Mouse (Mus musculus): ENCODE measurements around the gene Utp15. TPM values are rescaled to one million over a fixed set of nuclear protein-coding genes. Genes with fewer than 3 reads are reported as not detected.

Gene Utp15
- polyA plus RNA-seq, 1 experiment from 2014 or later = 19.9 TPM

DNA sequence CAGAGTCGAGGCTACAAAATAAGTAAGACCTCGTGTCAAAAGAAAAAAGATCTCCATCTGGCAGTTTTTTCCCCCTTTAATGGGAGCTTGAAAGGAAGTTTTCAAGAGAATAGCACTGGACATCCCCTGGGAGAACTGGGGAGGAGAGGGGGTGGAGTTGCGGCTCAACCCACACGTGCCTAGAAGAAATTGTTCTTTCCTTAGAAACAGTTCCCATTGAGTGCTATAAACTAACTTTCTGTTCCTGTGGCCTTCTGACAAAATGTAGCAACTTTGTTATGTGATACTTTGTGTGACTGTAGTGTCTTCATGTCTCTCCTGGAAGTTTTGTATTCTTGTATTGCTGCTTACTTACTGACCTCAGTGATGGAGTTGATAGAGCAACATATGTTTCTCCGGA, 1.3 kb upstream of the Utp15 start:
- H3K4me2 ChIP-seq (ENCODE audit: low read length) = peak overlapping the region; percentile 81
- ATAC-seq (replicated peaks; ENCODE audit: low FRiP score, low read depth) (no peak), DNase-seq (ENCODE audit: low spot score) (peak; percentile 32)
- WGBS = 33% methylated on average over 5 of the region's 5 CpGs
- peak overlapping the region; percentile 68 for H3K4me3 ChIP-seq (replicated peaks; ENCODE audit: low read depth, low read length)
- peaks cover 3% of the 10 kb centered on the region; the same call in 1 of the 2 replicates for H3K4me1 ChIP-seq (replicated peaks; ENCODE audit: insufficient read depth, low read length)
- H3K27ac ChIP-seq = no peak overlapping the region
- no peaks in the 10 kb centered on the region for H3K9me3 ChIP-seq (replicated peaks; ENCODE audit: low read length)
- TF ChIP-seq CTCF (IDR thresholded peaks at IDR 0.05; ENCODE audit: low read depth) = no peak
- H3K36me3 ChIP-seq (ENCODE audit: insufficient read depth, low read length) = peaks cover 14% of the 10 kb centered on the region
- no peaks in the 10 kb centered on the region for H3K27me3 ChIP-seq (ENCODE audit: insufficient read depth, low read length)
- peak overlapping the region; percentile 75 for H3K9ac ChIP-seq (ENCODE audit: low read depth, low read length)

DNA sequence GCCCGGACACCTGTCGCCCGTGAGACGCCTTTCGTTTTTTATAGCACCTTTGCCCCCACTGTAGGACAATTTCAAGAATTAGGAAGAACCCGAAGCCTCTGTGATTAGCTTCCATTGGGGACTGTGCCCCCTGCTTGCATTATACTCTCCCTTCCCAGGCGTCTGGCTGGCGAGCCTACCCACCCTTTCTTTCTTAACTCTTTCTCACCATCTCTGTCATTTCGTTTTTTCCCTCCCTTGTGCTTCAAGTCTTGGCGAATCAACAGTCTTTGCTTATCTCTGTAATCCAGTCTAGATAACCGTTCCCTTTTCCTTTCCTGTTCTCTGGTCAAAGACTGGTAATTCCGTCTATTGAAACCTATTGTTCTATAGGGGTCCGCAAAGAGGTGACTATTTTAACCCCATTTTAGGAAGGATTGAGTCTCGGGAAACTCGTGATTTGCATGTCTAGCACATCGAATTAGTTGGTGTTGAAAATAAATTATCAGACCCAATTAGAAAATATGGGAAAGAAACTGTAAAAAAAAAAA, 682 bp upstream of the Utp15 start:
- H3K27me3 ChIP-seq (ENCODE audit: insufficient read depth, low read length) = no peaks in the 10 kb centered on the region
- peak overlapping the region; percentile 81 for H3K4me2 ChIP-seq (ENCODE audit: low read length)
- peaks cover 11% of the 10 kb centered on the region for H3K36me3 ChIP-seq (ENCODE audit: insufficient read depth, low read length)
- ATAC-seq (replicated peaks; ENCODE audit: low FRiP score, low read depth) (0 out of 2 replicates have a peak, but pooled peaks have one; percentile 9), DNase-seq (ENCODE audit: low spot score) (peak; percentile 42)
- H3K4me3 ChIP-seq (replicated peaks; ENCODE audit: low read depth, low read length) = peak overlapping the region; percentile 68
- H3K9me3 ChIP-seq (replicated peaks; ENCODE audit: low read length) = no peaks in the 10 kb centered on the region
- H3K27ac ChIP-seq = peak overlapping the region; percentile 78
- WGBS = under 1% methylated on average over 16 of the region's 16 CpGs
- H3K9ac ChIP-seq (ENCODE audit: low read depth, low read length) = peak overlapping the region; percentile 75
- peaks cover 3% of the 10 kb centered on the region; the same call in 1 of the 2 replicates for H3K4me1 ChIP-seq (replicated peaks; ENCODE audit: insufficient read depth, low read length)
- peak; percentile 22; the same call in 1 of the 2 replicates for TF ChIP-seq CTCF (IDR thresholded peaks at IDR 0.05; ENCODE audit: low read depth)

DNA sequence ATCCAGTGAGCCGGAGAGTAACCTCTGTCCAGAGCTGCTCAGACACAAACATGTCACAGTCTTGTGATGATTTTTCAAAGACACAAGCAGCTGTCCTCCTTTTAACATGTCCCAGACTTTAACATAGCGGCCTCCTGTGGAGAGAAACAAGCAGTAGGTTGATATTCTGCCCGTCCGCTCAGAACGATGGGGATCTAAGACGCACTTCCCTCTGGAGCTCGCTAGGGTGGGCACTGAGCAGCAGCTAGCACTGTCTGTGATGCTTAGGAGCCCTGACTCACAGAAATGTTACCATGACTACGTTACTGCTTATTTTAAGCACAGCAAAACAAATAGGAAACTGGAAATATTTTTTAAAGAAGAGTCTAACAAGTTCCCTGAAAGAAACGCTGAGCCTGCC, 7.9 kb downstream of the Utp15 start:
- DNase-seq (ENCODE audit: low spot score) = peak; percentile 38
- Histone ChIP-seq H3K27me3 (ENCODE audit: insufficient read depth, low read length) (no peaks in the 10 kb centered on the region), H3K4me3 (replicated peaks; ENCODE audit: low read depth, low read length) (no peak overlapping the region), H3K27ac (no peak overlapping the region), H3K4me1 (replicated peaks; ENCODE audit: insufficient read depth, low read length) (no peaks in the 10 kb centered on the region), H3K9me3 (replicated peaks; ENCODE audit: low read length) (no peaks in the 10 kb centered on the region), H3K4me2 (ENCODE audit: low read length) (no peak overlapping the region), H3K9ac (ENCODE audit: low read depth, low read length) (no peak overlapping the region), H3K36me3 (ENCODE audit: insufficient read depth, low read length) (peaks cover 50% of the 10 kb centered on the region)
- no peak for TF ChIP-seq CTCF (IDR thresholded peaks at IDR 0.05; ENCODE audit: low read depth)
- no peak for ATAC-seq (replicated peaks; ENCODE audit: low FRiP score, low read depth)
- WGBS = 77% methylated on average over 9 of the region's 9 CpGs

DNA sequence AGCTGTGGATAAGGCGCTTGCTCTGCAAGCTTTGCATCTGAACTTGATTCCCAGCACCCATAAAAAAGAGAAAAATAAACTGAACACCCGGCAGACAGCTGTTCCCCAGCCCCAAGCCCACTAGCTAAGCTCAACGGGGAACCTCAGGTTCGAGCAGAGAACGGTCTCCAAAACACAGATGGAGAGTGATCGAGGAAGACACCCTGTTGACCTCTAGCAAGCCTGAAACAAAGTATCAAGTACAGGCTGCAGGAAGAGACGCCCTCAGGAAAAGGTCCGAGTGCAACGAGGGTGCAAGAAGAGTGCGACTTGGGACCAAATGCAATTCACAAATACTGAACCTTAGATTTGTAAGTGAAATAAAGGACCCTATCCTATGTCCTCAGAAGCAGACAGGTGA, 13.2 kb downstream of the Utp15 start:
- no peak for DNase-seq (ENCODE audit: low spot score)
- no peak for ATAC-seq (replicated peaks; ENCODE audit: low FRiP score, low read depth)
- Histone ChIP-seq H3K36me3 (ENCODE audit: insufficient read depth, low read length) (peaks cover 54% of the 10 kb centered on the region), H3K27ac (no peak overlapping the region), H3K4me1 (replicated peaks; ENCODE audit: insufficient read depth, low read length) (no peaks in the 10 kb centered on the region), H3K9ac (ENCODE audit: low read depth, low read length) (no peak overlapping the region), H3K9me3 (replicated peaks; ENCODE audit: low read length) (no peaks in the 10 kb centered on the region), H3K27me3 (ENCODE audit: insufficient read depth, low read length) (no peaks in the 10 kb centered on the region), H3K4me2 (ENCODE audit: low read length) (no peak overlapping the region), H3K4me3 (replicated peaks; ENCODE audit: low read depth, low read length) (no peak overlapping the region)
- TF ChIP-seq CTCF (IDR thresholded peaks at IDR 0.05; ENCODE audit: low read depth) = no peak
- 88% methylated on average over 10 of the region's 10 CpGs for WGBS

DNA sequence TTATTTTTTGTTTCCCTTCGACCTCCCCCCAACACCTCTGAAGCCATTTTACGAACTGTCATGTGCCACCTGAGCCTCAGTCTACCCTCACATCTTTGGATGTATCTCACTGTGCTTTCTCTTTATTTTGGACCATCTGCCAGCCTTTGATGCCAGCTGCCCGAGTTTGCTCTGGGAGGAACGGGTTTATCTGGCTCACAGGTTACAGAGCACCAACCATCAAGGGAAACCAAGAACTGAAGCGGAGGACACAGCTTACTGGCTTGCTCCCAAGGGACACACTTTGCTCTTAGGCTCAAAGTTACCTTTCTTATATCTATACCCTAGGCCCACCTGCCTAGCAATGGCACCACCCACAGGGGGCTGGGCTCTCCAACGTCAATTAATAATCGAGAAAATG, 17.5 kb downstream of the Utp15 start:
- Histone ChIP-seq H3K9me3 (replicated peaks; ENCODE audit: low read length) (no peaks in the 10 kb centered on the region), H3K27me3 (ENCODE audit: insufficient read depth, low read length) (no peaks in the 10 kb centered on the region), H3K27ac (no peak overlapping the region), H3K4me1 (replicated peaks; ENCODE audit: insufficient read depth, low read length) (no peaks in the 10 kb centered on the region), H3K9ac (ENCODE audit: low read depth, low read length) (no peak overlapping the region), H3K4me2 (ENCODE audit: low read length) (no peak overlapping the region), H3K4me3 (replicated peaks; ENCODE audit: low read depth, low read length) (no peak overlapping the region), H3K36me3 (ENCODE audit: insufficient read depth, low read length) (peaks cover 23% of the 10 kb centered on the region)
- 58% methylated on average over 7 of the region's 7 CpGs for WGBS
- no peak for DNase-seq (ENCODE audit: low spot score)
- ATAC-seq (replicated peaks; ENCODE audit: low FRiP score, low read depth) = no peak
- TF ChIP-seq CTCF (IDR thresholded peaks at IDR 0.05; ENCODE audit: low read depth) = no peak

DNA sequence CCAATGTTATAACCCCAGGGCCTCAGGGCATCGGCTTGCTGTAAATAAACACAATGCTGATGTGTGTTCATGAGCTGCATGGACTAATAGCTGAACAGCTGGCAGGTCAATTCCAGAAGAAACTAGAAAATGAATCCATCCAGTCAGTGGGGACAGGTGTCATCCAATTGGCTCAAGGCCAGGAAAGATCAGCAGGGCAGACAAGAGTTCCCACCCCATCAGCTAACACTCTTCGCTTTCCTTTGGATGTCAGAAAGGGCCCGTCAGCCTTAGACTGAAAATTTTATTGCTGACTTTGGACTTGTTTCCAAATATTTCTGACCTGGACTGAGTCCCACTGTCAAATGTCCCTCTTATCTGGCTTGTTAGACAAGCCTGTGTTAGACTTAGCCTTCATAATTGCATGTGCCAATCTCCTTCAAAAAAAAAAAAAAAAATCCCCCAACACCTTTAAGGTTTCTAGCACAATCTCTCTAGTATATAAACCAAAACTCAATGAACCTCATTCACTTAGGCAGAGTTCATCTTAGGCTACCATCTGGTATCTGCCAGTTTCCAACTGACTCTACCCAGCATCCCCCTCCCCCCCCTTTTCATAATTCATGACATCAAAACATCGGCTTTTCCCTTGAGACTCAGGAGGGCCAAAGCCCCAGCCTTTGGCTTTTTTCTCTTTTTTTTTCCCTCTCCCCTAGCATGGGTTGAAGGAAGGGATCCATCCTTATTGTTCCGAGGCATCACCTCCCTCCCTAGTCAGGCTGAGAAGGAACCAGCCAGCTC, 18.1 kb downstream of the Utp15 start:
- DNase-seq (ENCODE audit: low spot score) = no peak
- H3K9me3 ChIP-seq (replicated peaks; ENCODE audit: low read length) = no peaks in the 10 kb centered on the region
- H3K4me3 ChIP-seq (replicated peaks; ENCODE audit: low read depth, low read length) = no peak overlapping the region
- peaks cover 19% of the 10 kb centered on the region for H3K36me3 ChIP-seq (ENCODE audit: insufficient read depth, low read length)
- no peaks in the 10 kb centered on the region for H3K4me1 ChIP-seq (replicated peaks; ENCODE audit: insufficient read depth, low read length)
- no peak for TF ChIP-seq CTCF (IDR thresholded peaks at IDR 0.05; ENCODE audit: low read depth)
- no peaks in the 10 kb centered on the region for H3K27me3 ChIP-seq (ENCODE audit: insufficient read depth, low read length)
- ATAC-seq (replicated peaks; ENCODE audit: low FRiP score, low read depth) = no peak
- no peak overlapping the region for H3K4me2 ChIP-seq (ENCODE audit: low read length)
- 56% methylated on average over 5 of the region's 5 CpGs for WGBS
- no peak overlapping the region for H3K27ac ChIP-seq
- H3K9ac ChIP-seq (ENCODE audit: low read depth, low read length) = no peak overlapping the region

All from kidney, postnatal 0 days (tissue).